Mouse (Mus musculus) heart, embryonic 11.5 days (tissue): ENCODE measurements around the gene Top2a. TPM values are rescaled to one million over a fixed set of nuclear protein-coding genes. Genes with fewer than 3 reads are reported as not detected.

Source experiments
- ATAC-seq: fragments of 200-750 bp; cut with Nextera tagmentation; replicated peaks from 2 replicates; pipeline ENCODE4 v1.8.0; 2017; ENCODE audit warnings: moderate library complexity; ENCODE audit not compliant: insufficient number of reproducible peaks, low FRiP score, low TSS enrichment
- H3K27ac ChIP-seq: fragments of 300-500 bp; sonication (generic); 2 replicates; pipeline ENCODE4 v1.5.1; 2014; ENCODE audit warnings: mild to moderate bottlenecking, low read depth, low read length
- H3K27me3 ChIP-seq: fragments of 300-500 bp; sonication (generic); 2 replicates; pipeline ENCODE4 v1.6.1; 2014; ENCODE audit warnings: mild to moderate bottlenecking, low read length, mixed read lengths; ENCODE audit not compliant: control insufficient read depth, insufficient read depth
- H3K36me3 ChIP-seq: fragments of 300-500 bp; sonication (generic); 2 replicates; pipeline ENCODE4 v1.6.1; 2014; ENCODE audit warnings: mild to moderate bottlenecking, low read length, moderate library complexity, mixed read lengths; ENCODE audit not compliant: control insufficient read depth, insufficient read depth
- H3K4me1 ChIP-seq: fragments of 300-500 bp; sonication (generic); 2 replicates; pipeline ENCODE4 v1.6.1; 2014; ENCODE audit warnings: low read length; ENCODE audit not compliant: control insufficient read depth, insufficient read depth
- H3K4me2 ChIP-seq: fragments of 300-500 bp; sonication (generic); 2 replicates; pipeline ENCODE4 v1.6.1; 2014; ENCODE audit warnings: mild to moderate bottlenecking, moderate library complexity
- H3K4me3 ChIP-seq: fragments of 300-500 bp; sonication (generic); 2 replicates; pipeline ENCODE4 v1.5.1; 2014; ENCODE audit warnings: low read depth, low read length
- H3K9ac ChIP-seq: fragments of 300-500 bp; sonication (generic); 2 replicates; pipeline ENCODE4 v1.6.1; 2014; ENCODE audit warnings: mild to moderate bottlenecking, low read depth, low read length, moderate library complexity
- H3K9me3 ChIP-seq: fragments of 300-500 bp; sonication (generic); replicated peaks from 2 replicates; pipeline ENCODE4 v1.6.1; 2016; ENCODE audit warnings: low read length; ENCODE audit not compliant: control insufficient read depth
- WGBS: fragments of 180-500 bp; shearing (Covaris S2); extraction: QIAGEN DNeasy Blood & Tissue Kit; methylation state at CpG from one replicate; pipeline ENCODE4 v1.1.7; 2014; ENCODE audit not compliant: insufficient replicate concordance; 5-methylcytosine and 5-hydroxymethylcytosine counted together
- polyA plus RNA-seq: library from polyadenylated mRNA; unstranded; fragments of >200 nt; fragmentation: Nextera tagmentation; extraction: Ambion mirVana; gene quantifications from 2 replicates; pipeline ENCODE4 v1.2.1, GENCODE M21; 2014

Top2a gene
- polyA plus RNA-seq, result 220 and 244 TPM in 2 replicates

DNA sequence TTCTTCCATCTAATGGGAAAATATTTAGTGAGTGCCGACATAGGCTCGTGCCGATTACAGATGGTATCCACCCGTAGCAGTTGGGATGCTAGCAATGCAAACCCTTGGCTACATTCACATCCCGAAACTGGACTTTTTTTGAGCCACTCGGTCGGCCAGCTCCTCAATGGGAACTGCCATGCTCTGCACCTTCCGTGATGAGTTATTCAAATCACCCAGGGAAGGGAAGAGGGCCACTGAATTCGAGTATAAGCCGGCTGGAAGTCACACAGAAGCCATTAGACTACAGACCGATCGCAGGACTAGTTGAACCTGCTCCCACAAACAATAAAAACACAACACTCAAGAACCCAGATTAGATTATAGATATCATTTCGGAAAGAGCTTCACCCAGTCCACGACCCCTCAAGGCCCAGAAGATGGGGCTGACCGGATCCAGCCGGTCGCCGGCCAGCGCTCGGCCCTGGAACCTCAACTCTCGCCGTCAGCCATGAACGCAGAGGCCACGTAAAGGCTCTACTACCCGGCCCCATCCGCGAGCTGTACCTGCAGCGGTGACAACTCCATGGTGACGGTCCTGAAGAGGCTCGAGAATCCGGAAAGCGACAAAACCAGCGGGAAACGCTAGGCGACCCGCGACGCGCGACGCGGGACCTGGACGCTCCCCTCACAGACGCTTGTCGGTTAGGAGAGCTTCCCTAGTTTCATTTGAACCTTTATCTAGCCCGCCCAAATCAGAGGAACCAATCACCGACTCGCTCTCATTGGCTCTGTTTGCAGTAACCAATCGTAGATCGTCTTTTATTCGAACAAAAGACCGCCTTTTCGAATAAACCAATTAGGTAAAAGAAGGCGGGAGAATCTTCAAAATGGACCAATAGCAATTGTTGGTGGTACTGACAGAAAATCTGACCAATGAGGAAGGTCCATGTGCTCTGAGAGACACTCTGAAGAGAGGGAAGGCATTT is at the start of gene Top2a:
TSS of gene Top2a (minus strand) at position 690 of the 968 bp plus-strand sequence.
- ATAC-seq, result peak; percentile 89
- Histone ChIP-seq H3K9ac (peak within 1 kb of the TSS; percentile 93), H3K9me3 (no peaks in the 10 kb centered on the region), H3K27me3 (no peaks in the 10 kb centered on the region), H3K4me1 (no peaks in the 10 kb centered on the region), H3K4me2 (peak within 1 kb of the TSS; percentile 63), H3K27ac (peak within 1 kb of the TSS; percentile 68), H3K36me3 (peaks cover 19% of the 10 kb centered on the region), H3K4me3 (peak within 1 kb of the TSS; percentile 89)
- WGBS, result under 1% methylated on average over 54 of the region's 54 CpGs

DNA sequence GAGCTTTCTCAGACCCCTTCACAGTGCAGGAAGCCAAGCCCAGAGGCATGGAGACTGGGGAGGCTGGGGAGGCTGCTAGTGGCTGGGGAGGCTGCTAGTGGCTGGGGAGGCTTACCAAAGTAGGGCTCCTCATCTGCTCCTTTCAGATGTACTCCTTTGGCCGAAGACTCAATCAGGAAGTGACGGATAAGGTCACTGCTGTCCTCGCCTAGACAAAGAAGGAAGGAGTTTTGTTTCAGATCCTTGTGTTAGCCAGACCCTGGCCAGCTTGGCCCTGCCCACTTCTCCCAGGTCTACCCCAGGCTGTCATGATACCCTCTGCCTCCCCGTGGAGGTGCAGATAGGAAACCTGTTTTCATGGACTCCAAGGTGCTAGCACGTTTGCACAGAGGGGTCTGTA is 49.8 kb upstream of the Top2a start:
- Histone ChIP-seq H3K36me3 (no peaks in the 10 kb centered on the region), H3K4me1 (peaks cover 6% of the 10 kb centered on the region; the same call in 1 of the 2 replicates), H3K27me3 (no peaks in the 10 kb centered on the region; the same call in 1 of the 2 replicates), H3K9me3 (no peaks in the 10 kb centered on the region), H3K4me2 (no peak overlapping the region), H3K27ac (no peak overlapping the region), H3K9ac (no peak overlapping the region), H3K4me3 (no peak overlapping the region)
- 45% methylated on average over 5 of the region's 5 CpGs for WGBS
- ATAC-seq, result no peak

GRCm38 (mm10) chr11:99071866-99072265 is 47.9 kb upstream of the Top2a start:
- peaks cover 6% of the 10 kb centered on the region; the same call in 1 of the 2 replicates for H3K4me1 ChIP-seq

GRCm38 (mm10) chr11:99068455-99068854 is 44.5 kb upstream of the Top2a start:
- Histone ChIP-seq H3K9ac (no peak overlapping the region), H3K27me3 (no peaks in the 10 kb centered on the region), H3K36me3 (no peaks in the 10 kb centered on the region), H3K4me1 (peaks cover 11% of the 10 kb centered on the region), H3K4me3 (no peak overlapping the region), H3K9me3 (no peaks in the 10 kb centered on the region), H3K27ac (no peak overlapping the region), H3K4me2 (no peak overlapping the region)
- 83% methylated on average over 5 of the region's 5 CpGs for WGBS
- ATAC-seq, result no peak

More at GRCm38 (mm10) chr11:99071866-99072265, 47.9 kb upstream of the Top2a start:
- no peak overlapping the region for H3K9ac ChIP-seq
- 9% methylated on average over 6 of the region's 6 CpGs for WGBS
- peak; percentile 40; the same call in 1 of the 2 replicates for ATAC-seq
- no peak overlapping the region for H3K4me3 ChIP-seq
- H3K27ac ChIP-seq, result no peak overlapping the region
- H3K4me2 ChIP-seq, result no peak overlapping the region
- H3K36me3 ChIP-seq, result no peaks in the 10 kb centered on the region
- no peaks in the 10 kb centered on the region for H3K9me3 ChIP-seq
- no peaks in the 10 kb centered on the region for H3K27me3 ChIP-seq

GRCm38 (mm10) chr11:99067591-99067990 is 43.6 kb upstream of the Top2a start:
- no peaks in the 10 kb centered on the region for H3K27me3 ChIP-seq
- no peak overlapping the region for H3K4me2 ChIP-seq
- H3K36me3 ChIP-seq, result no peaks in the 10 kb centered on the region
- H3K4me1 ChIP-seq, result peaks cover 15% of the 10 kb centered on the region
- 85% methylated on average over 8 of the region's 8 CpGs for WGBS
- no peak overlapping the region for H3K9ac ChIP-seq
- no peak for ATAC-seq
- no peak overlapping the region for H3K27ac ChIP-seq
- H3K4me3 ChIP-seq, result no peak overlapping the region
- no peaks in the 10 kb centered on the region for H3K9me3 ChIP-seq

GRCm38 (mm10) chr11:99065979-99066378 is 42.0 kb upstream of the Top2a start:
- H3K36me3 ChIP-seq, result no peaks in the 10 kb centered on the region
- peaks cover 9% of the 10 kb centered on the region; the same call in 1 of the 2 replicates for H3K4me1 ChIP-seq
- H3K9me3 ChIP-seq, result no peaks in the 10 kb centered on the region
- ATAC-seq, result peak; percentile 63; the same call in 1 of the 2 replicates
- H3K4me2 ChIP-seq, result peak overlapping the region; percentile 1; the same call in 1 of the 2 replicates
- no peak overlapping the region; the same call in 1 of the 2 replicates for H3K9ac ChIP-seq
- WGBS, result 5% methylated on average over 2 of the region's 2 CpGs
- H3K27ac ChIP-seq, result no peak overlapping the region
- H3K27me3 ChIP-seq, result no peaks in the 10 kb centered on the region
- no peak overlapping the region for H3K4me3 ChIP-seq

- no peak overlapping the region for H3K27ac ChIP-seq
- peak overlapping the region; percentile 1; the same call in 1 of the 2 replicates for H3K4me2 ChIP-seq
- H3K36me3 ChIP-seq, result no peaks in the 10 kb centered on the region
- H3K9me3 ChIP-seq, result no peaks in the 10 kb centered on the region
- no peak overlapping the region for H3K4me3 ChIP-seq
- H3K27me3 ChIP-seq, result no peaks in the 10 kb centered on the region
- WGBS, result 61% methylated on average over 3 of the region's 3 CpGs
- ATAC-seq, result peak; percentile 4; the same call in 1 of the 2 replicates
- no peak overlapping the region for H3K9ac ChIP-seq
- peaks cover 9% of the 10 kb centered on the region; the same call in 1 of the 2 replicates for H3K4me1 ChIP-seq
Observed at GRCm38 (mm10) chr11:99065353-99065752, 41.4 kb upstream of the Top2a start.

DNA sequence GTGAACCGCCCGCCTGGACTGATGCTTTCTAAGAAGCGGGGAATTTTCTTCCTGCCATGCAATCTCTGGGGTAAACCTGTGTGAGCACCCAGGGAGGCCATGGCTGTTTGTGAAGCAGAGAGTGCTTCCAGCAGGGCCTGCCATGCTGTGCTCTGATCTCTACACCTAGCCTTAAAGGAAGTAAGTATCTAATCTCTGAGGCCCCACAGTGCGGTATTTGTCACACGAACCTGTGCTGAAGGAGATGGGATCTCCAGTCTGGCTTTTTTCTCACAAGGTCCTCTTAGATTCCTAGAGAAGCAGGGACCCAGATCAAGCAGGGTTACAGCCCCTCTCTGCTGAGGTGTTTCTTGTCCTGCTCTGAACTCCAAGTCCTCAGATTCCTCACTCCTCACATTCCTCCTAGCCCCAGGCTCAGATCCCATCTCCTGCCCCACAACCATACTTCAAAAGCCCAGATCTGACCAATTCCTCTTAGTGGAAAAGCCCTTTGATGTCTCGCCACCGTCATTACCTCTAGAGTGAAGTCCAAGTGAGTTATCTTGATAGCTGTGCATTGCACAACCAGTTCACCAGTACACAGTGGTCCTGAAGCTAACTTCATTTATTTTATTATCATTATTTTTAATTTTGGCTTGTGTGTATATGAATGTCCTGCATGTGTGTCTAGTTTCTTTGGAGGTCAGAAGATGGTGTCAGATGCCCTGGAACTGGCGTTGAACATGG is 39.6 kb upstream of the Top2a start:
- ATAC-seq, result no peak
- peaks cover 9% of the 10 kb centered on the region; the same call in 1 of the 2 replicates for H3K4me1 ChIP-seq
- no peaks in the 10 kb centered on the region for H3K36me3 ChIP-seq
- no peaks in the 10 kb centered on the region for H3K27me3 ChIP-seq
- H3K4me2 ChIP-seq, result no peak overlapping the region
- 25% methylated on average over 8 of the region's 8 CpGs for WGBS
- H3K9me3 ChIP-seq, result peaks cover 6% of the 10 kb centered on the region; the same call in 1 of the 2 replicates
- H3K27ac ChIP-seq, result no peak overlapping the region; the same call in 1 of the 2 replicates
- H3K4me3 ChIP-seq, result no peak overlapping the region
- H3K9ac ChIP-seq, result no peak overlapping the region
